Mouse (Mus musculus): ENCODE results near the gene Sgo2a.
"Not testable (repeated sequence)": the region's sequence is repeated elsewhere in the genome, so short reads cannot be mapped to it uniquely, and the experiment has no call there.

Gene Sgo2a

DNA sequence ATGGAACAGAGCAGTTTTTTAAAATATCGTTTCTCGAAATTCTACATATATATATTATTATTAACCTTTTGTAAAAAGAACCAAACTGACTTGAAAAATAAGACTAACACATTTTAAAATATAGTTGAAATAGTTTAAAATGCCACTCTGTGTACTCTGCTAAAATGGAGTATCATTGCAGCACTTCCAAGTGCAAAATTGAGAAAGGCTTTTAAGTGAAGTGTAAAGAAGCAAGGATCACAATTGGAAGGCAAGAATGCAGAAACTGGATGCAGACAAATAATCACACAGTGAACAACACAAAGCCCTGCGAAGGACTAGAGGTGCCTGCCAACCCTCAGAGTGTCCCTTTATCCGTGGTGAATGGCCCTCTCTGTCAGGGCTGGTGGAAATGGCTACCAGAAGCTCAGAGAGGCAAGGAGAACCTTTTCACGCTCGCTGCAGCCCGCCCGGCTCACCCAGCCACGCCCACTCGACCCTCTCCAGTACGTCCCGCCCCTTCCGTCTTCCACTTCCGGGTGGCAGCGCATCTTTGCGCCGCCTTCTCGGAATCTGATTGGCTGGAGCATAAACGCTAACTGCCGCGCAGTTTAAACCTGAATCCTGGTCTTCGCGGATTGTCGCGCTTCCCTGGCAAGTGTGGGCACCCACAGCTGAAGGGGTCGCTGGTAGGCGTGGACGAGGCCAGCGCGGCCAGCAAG is at the start of gene Sgo2a:
TSS of gene Sgo2a (plus strand) at position 540 of the 701 bp plus-strand sequence.
- DNase-seq (ENCODE audit: low spot score) = peak; percentile 99

DNA sequence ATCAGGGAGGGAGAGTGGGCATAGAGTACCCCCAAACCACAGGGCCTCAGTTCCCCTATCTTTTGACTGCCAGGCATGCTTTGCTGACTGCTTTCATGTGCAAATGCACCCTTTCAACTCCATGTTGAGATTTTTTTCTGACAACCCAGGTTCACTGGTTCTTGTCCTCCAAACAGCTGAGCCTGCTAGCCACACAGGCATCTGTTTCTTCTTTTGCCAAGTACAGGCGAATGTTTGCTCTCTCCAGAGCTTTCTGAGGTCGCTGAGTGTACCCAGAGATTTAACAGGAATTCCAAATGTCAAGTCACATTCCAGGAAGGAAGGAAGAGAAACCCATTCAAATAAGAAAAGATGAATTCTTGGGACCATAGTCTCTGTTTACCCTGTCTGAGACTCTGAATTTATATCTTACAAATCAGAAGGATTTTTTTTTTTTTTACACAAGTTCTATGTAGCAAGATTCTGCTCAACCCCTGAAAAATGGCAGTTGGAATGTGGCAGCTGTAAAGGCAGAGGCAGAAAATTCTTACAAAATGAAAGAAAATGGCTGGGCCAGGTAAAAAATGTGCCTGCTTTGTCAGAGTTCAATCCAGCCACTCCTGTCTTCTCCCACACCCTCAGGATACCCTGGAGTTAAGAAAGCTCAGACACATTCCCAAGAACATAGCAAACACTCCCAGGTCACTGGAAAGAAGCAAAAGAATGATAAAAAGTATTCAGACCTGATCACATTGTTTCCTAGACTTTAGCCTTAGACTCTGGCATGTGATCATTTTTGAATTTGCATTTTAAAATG is 48.0 kb upstream of the Sgo2a start:
- DNase-seq (ENCODE audit: low spot score) = no peak

DNA sequence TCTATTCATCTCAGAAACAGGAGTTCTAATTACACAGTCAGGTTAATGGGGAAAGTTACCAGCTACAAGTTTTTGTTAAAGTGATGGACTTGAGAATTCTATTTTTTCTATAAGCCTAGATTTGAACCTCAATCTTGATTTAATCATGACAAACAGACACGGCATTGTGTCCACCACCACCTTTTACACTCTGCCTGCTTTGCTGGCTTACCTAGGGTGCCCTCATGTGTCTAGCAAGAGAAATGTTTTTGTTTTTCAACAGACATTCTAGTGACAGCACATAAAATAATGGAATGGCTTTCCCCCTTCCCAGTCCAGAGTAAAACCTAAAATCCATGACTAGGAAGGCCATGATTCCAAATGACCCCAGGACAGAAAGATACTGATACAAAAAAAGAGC is 46.6 kb upstream of the Sgo2a start:
- peak; percentile 53 for DNase-seq (ENCODE audit: low spot score)

DNA sequence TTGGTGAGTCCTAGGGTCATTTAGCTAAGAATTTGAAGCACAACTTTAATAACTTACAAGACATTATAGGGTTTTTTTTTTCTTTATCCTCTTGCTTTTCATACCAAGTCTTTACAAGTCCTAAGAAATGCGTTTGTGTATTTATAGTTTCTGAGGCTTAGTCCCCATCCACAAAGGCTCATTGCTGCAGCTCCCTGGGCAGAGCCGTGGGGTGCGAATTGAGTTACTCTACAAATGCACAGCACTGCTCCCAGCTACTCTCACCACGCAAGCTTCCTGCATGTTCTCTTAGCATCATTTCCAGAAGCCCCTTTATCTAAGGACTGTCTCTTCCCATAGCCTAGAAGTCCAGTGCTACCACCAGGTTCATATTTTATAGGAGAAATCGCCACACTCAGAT is 46.1 kb upstream of the Sgo2a start:
- DNase-seq (ENCODE audit: low spot score) = no peak

DNA sequence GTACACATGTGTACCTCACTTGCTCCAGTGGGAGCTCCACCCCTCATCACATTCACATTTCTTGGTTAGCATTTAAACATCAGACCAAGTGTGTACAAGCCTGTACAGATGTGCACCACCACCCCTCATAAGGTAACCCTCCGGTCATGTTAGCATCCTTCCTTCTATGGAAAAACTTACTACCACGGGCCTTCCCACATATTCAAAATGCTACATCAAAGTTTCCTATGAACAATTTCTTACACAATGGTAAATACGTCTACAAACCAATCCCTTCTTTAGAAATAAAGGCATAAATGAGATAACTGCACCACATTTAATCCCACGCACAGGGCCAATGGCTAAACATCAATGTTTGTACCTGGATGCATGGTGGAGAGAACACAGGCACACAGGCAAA is 43.3 kb upstream of the Sgo2a start:
- no peak for DNase-seq (ENCODE audit: low spot score)

DNA sequence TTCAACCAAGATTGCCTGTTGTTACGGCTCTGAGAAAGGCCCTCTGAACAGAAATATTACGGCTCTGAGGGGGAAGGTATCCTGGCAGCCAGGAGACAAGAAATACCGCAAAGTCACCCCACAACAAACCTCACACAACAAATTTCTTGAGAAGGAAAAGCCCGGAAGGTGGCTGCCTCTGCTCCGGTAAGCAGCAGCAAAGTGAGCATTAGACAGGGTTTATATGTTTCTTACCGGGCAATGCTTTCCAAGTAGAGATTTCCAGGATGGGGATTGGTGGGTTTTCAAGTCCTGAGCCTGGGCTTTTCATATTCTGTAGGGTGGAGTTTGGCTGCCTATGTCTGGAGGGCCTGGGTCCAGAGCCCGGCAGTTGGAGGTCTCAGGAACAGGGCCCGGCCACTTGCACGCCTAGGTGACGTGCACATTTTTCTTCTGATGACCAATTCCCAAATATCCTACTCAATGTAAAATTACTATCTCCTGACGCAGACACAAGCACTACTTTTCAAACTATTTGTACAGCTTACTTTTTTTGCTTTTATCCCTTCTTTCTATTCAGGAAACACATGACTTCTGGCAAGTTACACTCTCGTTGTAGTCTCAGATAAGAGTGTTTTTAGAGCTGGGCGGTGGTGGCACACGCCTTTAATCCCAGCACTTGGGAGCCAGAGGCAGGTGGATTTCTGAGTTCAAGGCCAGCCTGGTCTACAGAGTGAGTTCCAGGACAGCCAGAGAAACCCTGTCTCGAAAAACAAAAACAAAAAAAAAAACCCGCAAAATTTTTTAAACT is 42.0 kb upstream of the Sgo2a start:
- DNase-seq (ENCODE audit: low spot score) = no peak

DNA sequence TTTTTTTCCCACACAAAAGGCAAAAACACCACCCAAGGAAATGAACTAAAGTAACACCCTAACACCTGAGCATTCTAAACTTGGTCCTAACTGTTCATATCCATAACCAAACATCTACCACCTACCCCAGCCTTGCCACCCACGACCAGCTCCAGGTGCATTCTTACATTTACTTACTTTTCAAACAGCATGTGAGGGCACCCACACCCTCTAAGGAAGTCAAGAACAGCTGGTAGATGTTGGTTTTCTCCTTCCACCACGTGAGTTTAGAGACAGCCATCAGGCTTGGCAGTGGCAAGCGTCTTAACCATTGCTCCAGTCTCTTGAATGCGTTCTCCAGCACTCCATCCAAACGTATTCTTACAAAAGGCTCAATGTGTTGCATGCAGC is 41.4 kb upstream of the Sgo2a start:
- DNase-seq (ENCODE audit: low spot score) = no peak

DNA sequence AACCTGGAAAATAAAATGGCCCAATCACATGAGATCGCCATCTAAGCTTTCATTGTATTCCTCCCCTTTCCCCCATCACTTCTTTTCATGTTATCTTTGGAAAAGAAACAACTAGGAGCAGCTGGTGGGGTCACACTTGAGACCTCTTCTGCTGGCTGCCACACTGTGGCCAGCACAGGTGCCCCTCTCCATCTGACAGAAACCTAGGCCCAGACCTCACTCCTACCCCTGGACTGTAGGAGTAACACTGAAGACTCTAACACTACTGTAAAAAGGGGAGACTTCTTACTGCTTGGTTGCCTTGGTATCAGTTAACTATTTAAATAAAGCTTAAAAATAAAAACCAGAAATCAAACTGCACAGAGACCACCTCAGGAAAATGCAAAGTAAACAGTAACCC is 40.0 kb upstream of the Sgo2a start:
- no peak for DNase-seq (ENCODE audit: low spot score)

DNA sequence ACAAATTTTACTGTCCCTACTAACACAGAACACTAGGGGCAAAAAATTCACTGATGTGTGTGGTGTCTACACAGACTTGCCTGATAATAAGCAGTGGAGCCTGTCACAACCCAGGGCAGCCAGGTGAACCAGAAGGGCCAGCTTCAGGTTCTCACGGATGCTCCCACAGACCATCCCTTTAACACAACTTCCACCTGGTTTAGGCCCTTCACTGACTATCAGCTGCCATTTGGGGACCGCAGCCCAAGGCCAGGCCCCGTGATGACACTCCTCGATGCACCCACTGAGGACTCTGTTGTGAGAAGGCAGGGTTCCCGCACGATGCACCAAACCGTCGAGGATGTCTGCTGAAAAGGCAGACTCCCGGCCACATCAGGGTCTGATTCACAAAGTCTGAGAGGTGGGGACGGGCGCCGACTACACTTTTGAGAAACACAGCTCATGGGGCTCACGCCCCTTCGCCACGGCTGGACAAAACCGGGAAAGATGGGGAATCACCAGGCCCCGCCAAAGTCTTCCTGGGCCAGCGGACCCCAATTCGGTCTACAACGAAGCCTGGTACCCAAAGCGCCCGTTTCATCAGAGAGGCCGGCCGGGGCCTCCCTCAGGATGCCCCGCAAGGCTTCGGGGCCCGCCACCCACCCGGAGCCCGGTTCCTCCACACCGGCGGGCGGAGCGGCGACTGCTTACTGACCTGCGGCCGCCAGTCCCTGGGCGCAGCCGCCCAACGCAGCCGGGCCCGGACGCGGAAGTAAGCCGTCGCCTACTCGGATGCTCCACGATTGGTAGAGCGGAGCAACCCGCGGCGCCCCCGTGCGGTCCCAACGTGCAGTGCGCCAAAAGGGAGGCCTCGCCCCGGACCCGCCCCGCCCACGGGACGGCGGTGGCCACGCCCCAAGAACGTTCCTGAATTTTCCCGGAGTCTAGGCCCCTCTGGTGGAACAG is 26.2 kb upstream of the Sgo2a start:
- DNase-seq (ENCODE audit: low spot score) = peak; percentile 95

DNA sequence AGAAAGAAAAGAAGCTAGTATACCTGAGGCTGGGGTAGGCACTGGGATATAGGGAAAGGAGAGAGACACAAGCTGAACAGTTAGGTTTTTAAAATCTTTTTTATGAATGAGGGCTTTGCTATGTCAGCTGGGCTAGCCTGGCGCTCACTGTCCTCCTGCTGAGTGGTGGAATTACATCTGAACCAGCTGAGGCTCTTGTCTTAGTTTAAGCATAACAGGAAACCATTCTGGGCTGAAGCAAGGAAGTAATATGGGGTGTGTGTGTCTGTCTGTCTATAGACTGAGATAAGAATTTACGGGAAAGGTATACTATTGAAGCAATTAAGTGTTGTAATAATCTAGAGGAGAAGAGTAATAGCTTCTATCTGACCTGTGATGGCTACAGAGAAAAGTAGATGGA is 24.2 kb upstream of the Sgo2a start:
- no peak for DNase-seq (ENCODE audit: low spot score)

DNA sequence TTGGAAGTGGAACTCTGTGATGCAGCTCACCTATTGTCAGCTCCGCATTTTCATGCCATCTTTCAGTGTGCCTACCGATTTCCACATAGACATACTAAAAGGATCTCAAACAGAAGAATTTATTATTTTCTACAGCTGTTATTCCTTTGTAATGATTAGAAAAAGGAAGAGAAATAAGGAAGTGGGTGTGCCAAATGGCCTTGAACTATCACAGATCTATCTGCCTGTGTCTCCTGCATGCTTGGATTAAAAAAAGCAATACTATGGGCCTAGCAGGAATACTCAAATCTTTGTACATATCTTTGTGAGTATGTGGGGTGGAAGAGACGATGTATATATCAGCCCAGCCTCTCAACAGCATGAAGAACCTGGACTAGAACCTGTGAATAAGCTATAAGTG is 18.9 kb upstream of the Sgo2a start:
- no peak for DNase-seq (ENCODE audit: low spot score)

DNA sequence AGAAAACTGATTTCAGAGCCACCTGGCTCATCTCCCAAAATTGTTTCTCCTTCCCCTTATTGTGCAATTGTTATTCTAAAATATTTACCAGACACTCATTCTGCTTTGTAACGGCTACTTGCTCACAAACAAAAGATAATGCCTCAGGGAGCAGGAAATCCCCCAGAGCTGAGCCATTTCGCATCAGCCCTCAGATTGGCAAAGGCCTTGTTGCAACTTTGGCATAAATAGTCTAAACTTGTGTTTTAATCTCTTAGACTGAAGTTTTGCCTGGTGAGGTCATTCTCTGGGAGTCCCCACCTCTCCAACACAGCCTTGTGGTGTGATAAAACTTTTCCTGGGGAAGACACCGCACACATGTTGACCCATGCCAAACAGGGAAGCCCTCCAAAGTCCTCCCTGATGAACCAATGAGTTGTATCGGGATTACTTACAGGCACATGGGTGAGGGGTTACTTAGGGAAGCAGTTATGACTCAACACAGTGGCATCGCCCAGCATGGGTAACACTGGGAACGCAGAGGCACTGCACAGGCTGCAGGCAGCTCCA is 6.6 kb upstream of the Sgo2a start:
- no peak for DNase-seq (ENCODE audit: low spot score)

DNA sequence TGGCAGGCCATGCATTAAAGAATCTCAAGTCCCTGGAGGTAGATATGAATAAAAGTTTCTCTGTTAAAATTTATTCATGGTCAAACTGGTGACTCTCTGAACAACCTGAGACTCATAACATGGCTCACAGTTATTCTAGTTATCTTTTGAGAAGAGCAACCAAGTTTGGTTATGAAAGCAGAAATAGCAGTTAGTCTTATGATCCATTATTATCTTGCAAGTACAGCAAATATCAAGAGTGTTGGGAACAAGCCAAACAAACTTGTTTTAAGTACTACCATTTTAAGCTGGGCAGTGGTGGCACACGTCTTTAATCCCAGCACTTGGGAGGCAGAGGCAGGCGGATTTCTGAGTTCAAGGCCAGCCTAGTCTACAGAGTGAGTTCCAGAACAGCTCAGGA is 4.5 kb upstream of the Sgo2a start:
- no peak for DNase-seq (ENCODE audit: low spot score)

DNA sequence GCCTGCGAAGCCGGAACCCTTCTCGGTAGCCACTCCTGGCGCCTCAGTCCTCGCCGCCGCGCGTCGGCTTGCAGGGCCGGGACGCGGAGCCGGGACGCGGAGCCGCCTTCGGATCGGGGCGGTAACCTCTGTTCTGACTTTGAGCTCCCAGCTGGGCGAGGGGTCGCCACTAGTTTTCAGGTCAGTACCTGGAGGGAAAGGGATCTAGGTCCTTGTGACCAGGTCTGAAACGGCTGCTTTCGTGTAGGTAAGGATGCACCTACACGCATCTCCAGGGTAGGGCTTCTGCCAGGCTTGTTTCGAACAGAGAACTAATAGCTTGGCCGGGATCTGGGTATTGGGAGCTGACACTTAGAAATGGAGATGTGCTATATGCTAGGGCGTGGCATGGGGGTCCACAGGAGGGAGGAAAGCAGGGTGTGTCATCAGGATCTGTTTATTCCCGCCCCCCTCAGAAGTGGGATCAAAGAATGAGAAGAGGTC is 403 bp downstream of the Sgo2a start:
- no peak for DNase-seq (ENCODE audit: low spot score)

DNA sequence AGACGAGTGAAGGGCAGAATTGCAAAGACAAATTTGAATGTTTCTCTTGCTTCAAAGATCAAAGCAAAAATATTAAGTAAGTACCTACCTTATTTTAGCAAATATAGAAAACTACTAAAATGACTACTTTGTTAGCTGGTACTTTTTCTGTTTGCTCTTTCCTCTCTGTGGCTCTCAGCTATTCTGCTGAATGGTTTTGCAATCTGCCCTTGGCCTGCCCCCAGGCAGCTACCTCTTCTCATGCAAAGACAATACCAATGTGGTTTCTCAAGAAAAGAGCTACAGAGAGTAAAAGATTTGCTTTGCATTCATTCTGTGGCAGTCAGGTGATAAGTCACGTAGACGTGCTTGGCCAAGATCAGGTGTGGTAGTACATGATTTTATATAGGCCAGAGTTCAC is 2.4 kb downstream of the Sgo2a start:
- DNase-seq (ENCODE audit: low spot score) = no peak

DNA sequence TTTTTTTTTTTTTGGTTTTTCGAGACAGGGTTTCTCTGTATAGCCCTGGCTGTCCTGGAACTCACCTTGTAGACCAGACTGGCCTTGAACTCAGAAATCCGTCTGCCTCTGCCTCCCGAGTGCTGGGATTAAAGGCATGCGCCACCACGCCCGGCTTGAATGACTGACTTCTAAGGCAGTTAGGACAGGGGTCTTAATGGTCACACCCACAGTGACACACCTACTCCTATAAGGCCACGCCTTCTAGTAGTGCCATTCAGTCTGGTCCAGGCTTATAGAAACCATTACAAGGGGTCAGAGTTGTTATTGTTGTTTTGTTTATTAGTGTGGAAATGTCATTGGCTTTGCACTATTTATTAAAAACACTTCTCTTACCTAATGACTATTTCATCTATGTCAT is 10.6 kb downstream of the Sgo2a start:
- not testable (repeated sequence) for DNase-seq (ENCODE audit: low spot score)

DNA sequence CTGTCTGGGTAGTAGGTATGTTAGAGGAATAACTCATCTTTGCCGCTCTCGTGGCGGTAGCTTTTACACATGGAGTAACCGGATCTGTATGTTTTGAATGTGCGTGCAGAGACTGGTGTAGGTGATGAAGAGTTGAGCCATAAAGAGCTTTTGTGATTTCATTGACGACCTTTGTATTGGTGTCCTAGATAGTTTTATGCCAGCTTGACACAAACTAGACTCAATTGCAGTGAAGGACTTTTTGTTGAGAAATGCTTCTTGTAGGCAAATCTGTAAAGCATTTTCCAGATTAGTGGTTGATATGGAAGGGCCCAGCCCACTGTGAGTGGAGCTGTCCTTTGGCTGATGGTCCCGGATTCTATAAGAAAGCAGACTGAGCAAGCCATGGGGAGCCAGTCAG is 23.1 kb downstream of the Sgo2a start, which contains the start of gene Kctd18:
TSS of gene Kctd18 (minus strand) at position 101 of the 400 bp plus-strand sequence.
- DNase-seq (ENCODE audit: low spot score) = no peak

DNA sequence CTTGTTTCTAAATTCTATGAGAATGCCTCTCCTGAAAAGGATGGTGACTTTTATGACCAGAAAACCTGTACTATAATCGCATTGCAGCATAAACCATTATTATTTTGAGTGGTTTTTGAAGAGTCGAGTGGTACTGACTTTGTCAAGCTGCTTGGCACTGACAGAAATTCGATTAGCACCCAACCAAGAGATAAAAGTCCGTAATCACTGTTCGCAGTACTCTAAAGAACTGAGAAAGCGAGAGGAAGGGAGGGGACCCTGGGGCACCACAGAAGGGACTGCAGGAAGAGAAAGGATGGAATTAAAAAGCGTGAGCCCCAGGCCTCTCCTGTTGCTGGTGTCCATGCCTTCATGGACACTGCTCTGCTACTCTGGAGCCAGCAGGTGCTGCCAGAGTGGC is 31.9 kb downstream of the Sgo2a start:
- no peak for DNase-seq (ENCODE audit: low spot score)

DNA sequence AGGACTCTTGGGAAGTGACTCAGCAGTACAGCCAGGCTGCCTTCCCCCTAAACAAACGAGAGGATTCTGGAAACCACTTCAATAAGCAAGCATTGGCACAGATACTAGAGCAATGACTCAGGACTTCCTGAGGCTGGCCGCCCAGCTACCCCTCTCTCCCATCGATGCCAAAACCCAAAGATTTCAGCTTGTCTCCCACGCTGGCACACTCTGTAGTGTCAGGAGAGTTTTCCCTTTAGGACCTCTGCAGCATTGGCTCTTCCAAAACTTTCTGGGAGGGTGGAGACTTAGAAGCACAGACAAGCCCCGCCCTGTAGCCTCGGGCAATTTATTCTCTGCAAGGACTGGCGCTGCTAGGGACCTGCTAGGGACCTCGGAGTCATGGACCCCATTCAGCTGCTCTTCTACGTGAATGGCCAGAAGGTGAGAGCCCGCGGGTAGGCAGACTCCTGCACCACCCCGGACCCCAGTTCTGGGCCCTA is 33.9 kb downstream of the Sgo2a start, which contains the start of gene Aox1:
TSS of gene Aox1 (plus strand) at position 296 of the 482 bp plus-strand sequence.
- peak; percentile 48 for DNase-seq (ENCODE audit: low spot score)

DNA sequence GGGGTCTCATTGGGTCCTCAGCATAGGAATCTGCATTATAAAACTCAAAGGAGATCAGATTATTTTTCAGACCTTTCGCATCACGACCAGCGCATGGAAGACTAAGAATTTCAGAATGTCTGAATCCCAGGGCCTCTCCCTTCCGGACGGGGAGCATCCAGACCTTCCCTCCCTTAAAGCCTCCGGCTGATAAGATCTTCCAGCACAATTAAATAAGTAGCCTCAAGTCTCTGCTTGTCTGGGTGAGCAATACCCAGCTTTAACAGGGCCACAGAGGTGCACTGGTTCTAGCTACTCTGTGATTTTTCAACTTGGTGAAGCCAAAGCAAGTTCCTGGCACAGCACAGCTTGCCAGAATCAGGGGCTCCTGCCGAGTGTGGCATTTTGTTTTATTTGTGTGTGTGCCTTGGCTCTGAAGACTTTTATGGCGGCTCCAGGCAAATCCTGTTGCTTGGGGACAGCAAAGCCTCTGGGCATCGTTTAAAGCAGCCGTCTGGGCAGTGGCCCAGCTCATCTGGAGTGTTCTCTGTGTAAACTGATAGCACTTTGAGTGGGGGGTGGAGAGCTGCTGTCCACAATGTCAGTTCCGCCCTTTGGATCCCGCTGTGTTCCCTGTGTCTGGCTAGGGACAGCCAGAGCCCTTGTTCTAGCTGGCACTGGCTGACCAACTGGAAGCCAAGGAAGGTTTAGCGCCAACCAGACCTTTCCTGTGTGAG is 34.5 kb downstream of the Sgo2a start:
- DNase-seq (ENCODE audit: low spot score) = peak; percentile 61
